Mouse (Mus musculus): ENCODE measurements around the gene Slc5a2. TPM values are rescaled to one million over a fixed set of nuclear protein-coding genes. Genes with fewer than 3 reads are reported as not detected.

The Slc5a2 gene
- polyA plus RNA-seq, 1 experiment from 2014 or later, result not detected

GRCm38 (mm10) chr7:128311263-128311662 lies 45.8 kb downstream of the Slc5a2 start:
- Histone ChIP-seq H3K36me3 (ENCODE audit: control insufficient read depth, insufficient read depth) (no peaks in the 10 kb centered on the region), H3K9me3 (ENCODE audit: control insufficient read depth) (no peaks in the 10 kb centered on the region), H3K27ac (ENCODE audit: low read depth, low read length) (no peak overlapping the region), H3K27me3 (replicated peaks; ENCODE audit: control insufficient read depth, insufficient read depth, low read length) (no peaks in the 10 kb centered on the region), H3K9ac (ENCODE audit: low read depth, low read length) (no peak overlapping the region), H3K4me2 (replicated peaks; ENCODE audit: low read depth) (no peak overlapping the region), H3K4me3 (ENCODE audit: low read depth, low read length) (no peak overlapping the region), H3K4me1 (replicated peaks; ENCODE audit: control insufficient read depth, insufficient read depth, low read length) (peaks cover 5% of the 10 kb centered on the region; the same call in 1 of the 2 replicates)
- WGBS, result 54% methylated on average over 3 of the region's 3 CpGs
- no peak for ATAC-seq
- no peak for TF ChIP-seq CTCF (IDR thresholded peaks at IDR 0.05; ENCODE audit: low read depth)

GRCm38 (mm10) chr7:128311811-128312210 lies 46.4 kb downstream of the Slc5a2 start:
- WGBS, result 69% methylated on average over 8 of the region's 8 CpGs
- no peak overlapping the region for H3K4me3 ChIP-seq (ENCODE audit: low read depth, low read length)
- no peaks in the 10 kb centered on the region for H3K36me3 ChIP-seq (ENCODE audit: control insufficient read depth, insufficient read depth)
- H3K27ac ChIP-seq (ENCODE audit: low read depth, low read length), result no peak overlapping the region
- H3K27me3 ChIP-seq (replicated peaks; ENCODE audit: control insufficient read depth, insufficient read depth, low read length), result no peaks in the 10 kb centered on the region
- no peaks in the 10 kb centered on the region for H3K9me3 ChIP-seq (ENCODE audit: control insufficient read depth)
- no peak for ATAC-seq
- TF ChIP-seq CTCF (IDR thresholded peaks at IDR 0.05; ENCODE audit: low read depth), result no peak
- H3K9ac ChIP-seq (ENCODE audit: low read depth, low read length), result no peak overlapping the region
- peaks cover 5% of the 10 kb centered on the region; the same call in 1 of the 2 replicates for H3K4me1 ChIP-seq (replicated peaks; ENCODE audit: control insufficient read depth, insufficient read depth, low read length)
- H3K4me2 ChIP-seq (replicated peaks; ENCODE audit: low read depth), result no peak overlapping the region

GRCm38 (mm10) chr7:128312375-128313059 lies 47.1 kb downstream of the Slc5a2 start:
- TF ChIP-seq CTCF (IDR thresholded peaks at IDR 0.05; ENCODE audit: low read depth), result no peak
- 81% methylated on average over 13 of the region's 13 CpGs for WGBS
- Histone ChIP-seq H3K27me3 (replicated peaks; ENCODE audit: control insufficient read depth, insufficient read depth, low read length) (no peaks in the 10 kb centered on the region), H3K4me3 (ENCODE audit: low read depth, low read length) (no peak overlapping the region), H3K4me2 (replicated peaks; ENCODE audit: low read depth) (no peak overlapping the region), H3K27ac (ENCODE audit: low read depth, low read length) (no peak overlapping the region), H3K9me3 (ENCODE audit: control insufficient read depth) (no peaks in the 10 kb centered on the region), H3K4me1 (replicated peaks; ENCODE audit: control insufficient read depth, insufficient read depth, low read length) (peaks cover 5% of the 10 kb centered on the region; the same call in 1 of the 2 replicates), H3K36me3 (ENCODE audit: control insufficient read depth, insufficient read depth) (no peaks in the 10 kb centered on the region), H3K9ac (ENCODE audit: low read depth, low read length) (no peak overlapping the region)
- ATAC-seq, result no peak

- Histone ChIP-seq H3K27me3 (replicated peaks; ENCODE audit: control insufficient read depth, insufficient read depth, low read length) (no peaks in the 10 kb centered on the region), H3K9me3 (ENCODE audit: control insufficient read depth) (no peaks in the 10 kb centered on the region), H3K4me1 (replicated peaks; ENCODE audit: control insufficient read depth, insufficient read depth, low read length) (peaks cover 5% of the 10 kb centered on the region; the same call in 1 of the 2 replicates), H3K27ac (ENCODE audit: low read depth, low read length) (no peak overlapping the region), H3K4me3 (ENCODE audit: low read depth, low read length) (no peak overlapping the region), H3K36me3 (ENCODE audit: control insufficient read depth, insufficient read depth) (no peaks in the 10 kb centered on the region), H3K9ac (ENCODE audit: low read depth, low read length) (no peak overlapping the region), H3K4me2 (replicated peaks; ENCODE audit: low read depth) (no peak overlapping the region)
- peak; percentile 42 for TF ChIP-seq CTCF (IDR thresholded peaks at IDR 0.05; ENCODE audit: low read depth)
- ATAC-seq, result no peak
- WGBS, result 96% methylated on average over 2 of the region's 2 CpGs
Observed at GRCm38 (mm10) chr7:128313601-128314000, 48.1 kb downstream of the Slc5a2 start.

GRCm38 (mm10) chr7:128314491-128314890 lies 49.0 kb downstream of the Slc5a2 start:
- Histone ChIP-seq H3K4me3 (ENCODE audit: low read depth, low read length) (no peak overlapping the region), H3K27ac (ENCODE audit: low read depth, low read length) (no peak overlapping the region), H3K4me1 (replicated peaks; ENCODE audit: control insufficient read depth, insufficient read depth, low read length) (peaks cover 5% of the 10 kb centered on the region; the same call in 1 of the 2 replicates), H3K9me3 (ENCODE audit: control insufficient read depth) (no peaks in the 10 kb centered on the region), H3K4me2 (replicated peaks; ENCODE audit: low read depth) (no peak overlapping the region), H3K36me3 (ENCODE audit: control insufficient read depth, insufficient read depth) (no peaks in the 10 kb centered on the region), H3K9ac (ENCODE audit: low read depth, low read length) (no peak overlapping the region), H3K27me3 (replicated peaks; ENCODE audit: control insufficient read depth, insufficient read depth, low read length) (no peaks in the 10 kb centered on the region)
- no peak for TF ChIP-seq CTCF (IDR thresholded peaks at IDR 0.05; ENCODE audit: low read depth)
- no peak for ATAC-seq
- WGBS, result 67% methylated on average over 7 of the region's 7 CpGs

- no peak for TF ChIP-seq CTCF (IDR thresholded peaks at IDR 0.05; ENCODE audit: low read depth)
- Histone ChIP-seq H3K9ac (ENCODE audit: low read depth, low read length) (no peak overlapping the region), H3K36me3 (ENCODE audit: control insufficient read depth, insufficient read depth) (no peaks in the 10 kb centered on the region), H3K4me3 (ENCODE audit: low read depth, low read length) (no peak overlapping the region), H3K4me1 (replicated peaks; ENCODE audit: control insufficient read depth, insufficient read depth, low read length) (no peaks in the 10 kb centered on the region), H3K4me2 (replicated peaks; ENCODE audit: low read depth) (no peak overlapping the region), H3K9me3 (ENCODE audit: control insufficient read depth) (no peaks in the 10 kb centered on the region), H3K27ac (ENCODE audit: low read depth, low read length) (no peak overlapping the region), H3K27me3 (replicated peaks; ENCODE audit: control insufficient read depth, insufficient read depth, low read length) (no peaks in the 10 kb centered on the region)
- peak; percentile 20; the same call in 1 of the 2 replicates for ATAC-seq
- WGBS, result 63% methylated on average over 4 of the region's 4 CpGs
Observed at GRCm38 (mm10) chr7:128317011-128317410, 51.6 kb downstream of the Slc5a2 start.

All from intestine, postnatal 0 days (tissue).